Mouse (Mus musculus) embryonic facial prominence, embryonic 13.5 days (tissue): ENCODE measurements at regions not wholly inside any gene's neighbourhood (a gene's known extent, or its start where the extent isn't known, plus 50 kb on each side); places are given as distances from the start of the nearest gene placed in this dataset.
"Not testable (repeated sequence)": the region's sequence is repeated elsewhere in the genome, so short reads cannot be mapped to it uniquely, and the experiment has no call there.

Source experiments
- ATAC-seq: fragments of 200-750 bp; cut with Nextera tagmentation; 2 replicates; pipeline ENCODE4 v1.8.0; 2017; ENCODE audit warnings: low read depth; ENCODE audit not compliant: insufficient number of reproducible peaks, insufficient read depth, low FRiP score, low TSS enrichment
- H3K27ac ChIP-seq: fragments of 300-500 bp; sonication (generic); 2 replicates; pipeline ENCODE4 v1.5.1; 2015; ENCODE audit warnings: moderate library complexity, mild to moderate bottlenecking, inconsistent platforms
- H3K27me3 ChIP-seq: fragments of 300-500 bp; sonication (generic); 2 replicates; pipeline ENCODE4 v1.6.1; 2015; ENCODE audit warnings: mild to moderate bottlenecking, inconsistent platforms
- H3K36me3 ChIP-seq: fragments of 300-500 bp; sonication (generic); 2 replicates; pipeline ENCODE4 v1.6.1; 2015; ENCODE audit warnings: mild to moderate bottlenecking, inconsistent platforms
- H3K4me1 ChIP-seq: fragments of 300-500 bp; sonication (generic); 2 replicates; pipeline ENCODE4 v1.6.1; 2015; ENCODE audit warnings: inconsistent platforms
- H3K4me2 ChIP-seq: fragments of 300-500 bp; sonication (generic); 2 replicates; pipeline ENCODE4 v1.6.1; 2015; ENCODE audit warnings: moderate library complexity, mild to moderate bottlenecking, inconsistent platforms
- H3K4me3 ChIP-seq: fragments of 300-500 bp; sonication (generic); 2 replicates; pipeline ENCODE4 v1.5.1; 2015; ENCODE audit warnings: mild to moderate bottlenecking, inconsistent platforms
- H3K9ac ChIP-seq: fragments of 300-500 bp; sonication (generic); 2 replicates; pipeline ENCODE4 v1.6.1; 2015; ENCODE audit warnings: mild to moderate bottlenecking, inconsistent platforms
- H3K9me3 ChIP-seq: fragments of 300-500 bp; sonication (generic); 2 replicates; pipeline ENCODE4 v1.6.1; 2016; ENCODE audit warnings: inconsistent platforms
- WGBS: fragments of 180-500 bp; shearing (Covaris S2); methylation state at CpG from one replicate; pipeline ENCODE4 v1.1.7; 2015; ENCODE audit warnings: mixed read lengths; 5-methylcytosine and 5-hydroxymethylcytosine counted together

DNA sequence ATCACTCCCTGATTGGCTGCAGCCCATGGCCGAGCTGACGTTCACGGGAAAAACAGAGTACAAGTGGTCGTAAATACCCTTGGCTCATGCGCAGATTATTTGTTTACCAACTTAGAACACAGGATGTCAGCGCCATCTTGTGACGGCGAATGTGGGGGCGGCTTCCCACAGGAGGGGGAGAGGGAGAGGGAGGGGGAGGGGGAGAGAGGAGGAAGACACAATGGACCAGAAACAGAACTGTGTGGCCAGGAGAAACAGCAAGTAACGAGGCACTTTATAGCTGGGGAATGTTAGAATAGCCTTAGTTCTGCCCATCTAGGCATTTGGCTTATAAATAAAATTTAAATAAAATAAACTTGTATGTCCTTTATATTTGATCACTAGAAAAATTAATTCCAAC lies 240.7 kb upstream of the Podxl start:
- 80% methylated on average over 5 of the region's 10 CpGs for WGBS
- not testable (repeated sequence) for H3K27ac ChIP-seq, H3K4me3 ChIP-seq, ATAC-seq, H3K36me3 ChIP-seq, H3K9me3 ChIP-seq, H3K27me3 ChIP-seq, H3K4me1 ChIP-seq, H3K9ac ChIP-seq, H3K4me2 ChIP-seq

DNA sequence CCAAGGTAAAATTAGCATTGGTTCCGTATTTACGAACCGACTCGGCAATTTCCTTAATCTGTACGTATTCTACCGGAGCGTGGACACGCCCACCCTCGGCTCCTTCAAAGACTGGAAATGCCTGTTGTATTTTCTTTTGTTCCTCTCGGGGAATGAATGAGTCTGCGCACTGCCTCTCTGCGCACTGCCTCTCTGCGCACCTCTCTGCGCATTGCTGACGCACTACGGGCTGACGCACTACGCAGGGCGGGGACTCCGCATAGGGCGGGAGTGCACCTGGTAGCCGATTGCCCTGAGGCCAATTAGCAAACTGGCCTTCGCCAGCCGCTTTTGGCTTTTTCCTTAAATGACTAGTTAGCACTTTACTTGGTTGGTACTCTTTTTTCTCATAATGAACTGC lies 239.4 kb upstream of the Podxl start:
- not testable (repeated sequence) for H3K9me3 ChIP-seq, H3K36me3 ChIP-seq, ATAC-seq, H3K4me3 ChIP-seq, H3K4me1 ChIP-seq, H3K4me2 ChIP-seq, H3K27me3 ChIP-seq, H3K9ac ChIP-seq, H3K27ac ChIP-seq
- 74% methylated on average over 13 of the region's 24 CpGs for WGBS

DNA sequence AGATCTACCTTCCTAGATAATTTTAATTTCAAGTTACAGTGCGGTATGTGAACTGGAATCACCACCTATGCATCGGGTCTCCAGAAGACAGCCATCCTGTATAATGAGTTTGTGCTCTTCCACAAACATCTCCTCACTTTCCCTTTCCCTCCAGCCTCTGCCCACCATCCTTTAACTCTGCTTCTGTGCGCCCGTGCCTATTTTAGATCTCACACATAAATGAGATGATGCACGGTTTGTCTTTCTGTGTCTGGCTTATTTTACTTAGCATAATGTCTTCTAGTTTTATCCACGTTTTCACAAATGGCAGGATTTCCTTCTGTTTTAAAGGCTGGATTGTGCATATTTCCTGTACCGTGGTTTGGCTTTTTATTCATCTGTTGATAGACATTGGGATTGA lies 227.8 kb upstream of the Podxl start:
- ATAC-seq: no peak
- WGBS: 78% methylated on average over 7 of the region's 7 CpGs

DNA sequence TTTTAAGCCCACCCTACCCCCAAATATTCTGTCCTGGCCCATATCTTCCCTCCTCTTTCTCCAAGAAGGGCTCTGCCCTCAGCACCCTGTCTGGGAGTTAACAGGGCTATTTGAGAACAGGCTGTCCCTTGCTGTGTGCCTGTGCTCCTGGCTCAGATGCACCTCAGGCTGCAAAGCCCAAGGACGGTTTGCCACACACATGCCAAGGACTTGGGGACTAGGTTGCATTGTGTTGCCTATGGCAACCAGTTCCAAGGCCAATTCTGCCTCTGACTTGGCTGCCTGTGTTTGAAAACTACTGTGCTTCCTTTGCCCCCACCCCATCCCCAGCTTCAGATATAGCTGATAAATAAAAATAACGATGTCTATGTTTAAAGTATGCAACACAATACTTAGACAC lies 227.1 kb upstream of the Podxl start:
- H3K4me2 ChIP-seq: no peak overlapping the region
- no peak overlapping the region for H3K4me3 ChIP-seq
- 68% methylated on average over 2 of the region's 2 CpGs for WGBS
- no peaks in the 10 kb centered on the region for H3K36me3 ChIP-seq
- no peak overlapping the region for H3K27ac ChIP-seq
- H3K4me1 ChIP-seq: no peaks in the 10 kb centered on the region
- no peak overlapping the region for H3K9ac ChIP-seq
- no peaks in the 10 kb centered on the region for H3K9me3 ChIP-seq
- H3K27me3 ChIP-seq: no peaks in the 10 kb centered on the region
- ATAC-seq: no peak

More for the DNA sequence above, 227.8 kb upstream of the Podxl start:
- Histone ChIP-seq H3K9ac (no peak overlapping the region), H3K27me3 (no peaks in the 10 kb centered on the region), H3K27ac (no peak overlapping the region), H3K9me3 (no peaks in the 10 kb centered on the region), H3K4me1 (no peaks in the 10 kb centered on the region), H3K4me2 (no peak overlapping the region), H3K36me3 (no peaks in the 10 kb centered on the region), H3K4me3 (no peak overlapping the region)

DNA sequence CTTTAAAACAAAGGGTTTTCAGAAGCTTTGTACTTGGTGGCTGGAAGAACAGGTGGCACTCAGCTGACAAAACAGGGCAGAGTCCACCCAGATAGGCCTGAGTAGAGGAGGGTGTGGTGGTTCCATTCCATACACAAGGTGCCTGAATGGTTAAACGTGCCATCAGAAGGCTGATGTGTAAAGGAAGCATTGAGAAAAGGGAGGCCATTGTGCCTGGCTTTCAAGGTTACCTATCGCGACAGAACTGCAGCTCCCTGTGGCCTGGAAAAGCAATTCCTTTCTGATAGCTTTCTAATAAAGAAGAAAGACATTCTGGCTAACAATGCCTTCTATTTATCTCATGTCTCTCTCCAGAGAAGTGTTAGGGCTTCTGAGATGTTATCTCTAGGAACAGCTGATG lies 213.1 kb upstream of the Podxl start:
- Histone ChIP-seq H3K9ac (no peak overlapping the region), H3K9me3 (no peaks in the 10 kb centered on the region), H3K4me1 (no peaks in the 10 kb centered on the region), H3K4me2 (no peak overlapping the region), H3K27ac (no peak overlapping the region), H3K27me3 (no peaks in the 10 kb centered on the region), H3K36me3 (no peaks in the 10 kb centered on the region), H3K4me3 (no peak overlapping the region)
- ATAC-seq: no peak
- 58% methylated on average over 3 of the region's 3 CpGs for WGBS

DNA sequence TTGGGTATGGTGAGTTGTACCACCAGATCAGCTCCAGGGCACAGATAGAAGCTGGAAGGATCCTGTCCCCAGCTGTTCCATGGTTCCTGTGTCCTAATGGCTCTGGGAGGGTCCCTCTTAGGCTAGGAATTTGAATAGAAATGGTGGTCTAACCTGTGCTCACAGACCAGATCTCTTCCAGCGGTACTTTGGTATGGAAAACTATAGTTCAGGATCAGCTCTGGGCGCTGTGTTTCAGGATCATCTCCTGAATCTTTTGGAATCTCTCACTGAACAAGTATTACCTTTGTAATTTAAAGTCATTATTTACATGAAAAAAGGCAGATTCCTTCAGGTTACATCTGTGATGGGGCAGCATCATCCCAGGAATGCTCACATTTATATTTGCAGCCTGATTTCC lies 208.1 kb upstream of the Podxl start:
- no peaks in the 10 kb centered on the region for H3K9me3 ChIP-seq
- H3K4me1 ChIP-seq: no peaks in the 10 kb centered on the region
- no peak overlapping the region for H3K27ac ChIP-seq
- no peaks in the 10 kb centered on the region for H3K27me3 ChIP-seq
- no peak overlapping the region for H3K4me3 ChIP-seq
- ATAC-seq: no peak
- 89% methylated on average over 2 of the region's 2 CpGs for WGBS
- no peaks in the 10 kb centered on the region for H3K36me3 ChIP-seq
- no peak overlapping the region for H3K4me2 ChIP-seq
- H3K9ac ChIP-seq: no peak overlapping the region

DNA sequence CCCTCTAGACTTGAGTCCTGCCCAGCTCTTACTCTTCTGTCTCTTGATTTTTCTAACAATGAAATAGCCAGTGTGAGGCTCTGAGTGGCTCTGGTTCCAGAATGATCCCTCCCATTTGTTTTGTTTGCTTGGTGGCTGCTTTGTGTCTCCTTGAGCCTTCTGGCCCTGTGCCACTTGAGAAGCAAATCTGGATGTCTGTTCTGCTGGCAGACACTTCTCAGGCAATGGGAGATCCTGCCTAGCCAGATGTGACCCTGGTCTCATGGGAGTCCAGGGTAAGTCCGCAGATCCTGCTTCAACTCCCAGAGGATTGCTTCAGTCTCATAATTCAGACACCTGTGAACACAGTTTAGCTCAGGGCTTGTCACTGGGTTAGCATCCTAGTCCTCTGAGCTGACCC lies 181.8 kb upstream of the Podxl start:
- no peaks in the 10 kb centered on the region for H3K27me3 ChIP-seq
- no peak overlapping the region for H3K9ac ChIP-seq
- no peak overlapping the region for H3K4me2 ChIP-seq
- H3K27ac ChIP-seq: no peak overlapping the region
- ATAC-seq: no peak
- no peak overlapping the region for H3K4me3 ChIP-seq
- WGBS: 68% methylated on average over 1 of the region's 1 CpGs
- no peaks in the 10 kb centered on the region for H3K4me1 ChIP-seq
- H3K36me3 ChIP-seq: no peaks in the 10 kb centered on the region
- no peaks in the 10 kb centered on the region for H3K9me3 ChIP-seq

DNA sequence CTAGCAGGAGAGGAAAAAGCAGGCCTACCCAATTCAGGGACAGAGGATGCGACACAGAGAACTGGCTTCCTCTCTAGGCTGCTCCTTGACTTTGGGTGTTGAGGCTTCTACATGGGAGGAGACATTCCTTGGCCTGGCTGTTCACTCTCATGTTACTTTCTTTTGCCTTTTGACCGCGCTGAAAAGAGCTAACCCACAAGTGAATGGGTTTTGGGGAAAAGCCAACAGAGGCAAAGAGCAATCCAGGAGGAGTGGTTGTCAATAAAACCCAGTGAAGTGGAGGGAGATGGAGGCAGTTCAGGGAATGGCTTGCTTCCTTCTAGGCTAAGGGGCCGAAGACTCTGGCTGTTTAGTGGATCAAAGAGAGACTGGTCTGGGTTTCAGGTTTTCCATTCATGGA lies 167.6 kb upstream of the Podxl start:
- H3K9me3 ChIP-seq: no peaks in the 10 kb centered on the region
- H3K27ac ChIP-seq: no peak overlapping the region
- H3K27me3 ChIP-seq: no peaks in the 10 kb centered on the region
- no peaks in the 10 kb centered on the region for H3K36me3 ChIP-seq
- H3K4me1 ChIP-seq: no peaks in the 10 kb centered on the region
- no peak overlapping the region for H3K4me3 ChIP-seq
- no peak for ATAC-seq
- no peak overlapping the region for H3K9ac ChIP-seq
- 86% methylated on average over 4 of the region's 4 CpGs for WGBS
- no peak overlapping the region for H3K4me2 ChIP-seq

DNA sequence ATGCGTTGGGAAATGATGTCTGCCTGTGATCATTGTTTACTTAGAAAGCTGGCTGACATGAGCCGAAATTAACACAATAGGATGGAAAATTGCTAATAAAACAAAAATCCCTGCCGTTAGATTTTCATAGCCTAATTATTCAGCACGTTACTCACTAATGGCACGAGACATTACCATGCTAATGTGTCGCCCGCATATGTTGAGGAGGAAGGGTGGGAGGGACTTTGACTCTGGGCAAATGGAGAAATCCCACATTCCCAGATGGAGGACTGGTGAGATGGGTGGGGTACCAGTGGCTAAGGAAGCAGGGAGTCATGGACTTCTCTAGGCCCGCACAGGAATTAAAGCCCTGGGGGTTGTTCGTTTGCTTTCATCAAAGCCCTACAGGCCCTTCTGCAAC lies 155.8 kb upstream of the Podxl start:
- no peak overlapping the region for H3K9ac ChIP-seq
- WGBS: 78% methylated on average over 9 of the region's 9 CpGs
- H3K4me1 ChIP-seq: no peaks in the 10 kb centered on the region
- H3K9me3 ChIP-seq: no peaks in the 10 kb centered on the region
- no peak for ATAC-seq
- H3K36me3 ChIP-seq: no peaks in the 10 kb centered on the region
- H3K27ac ChIP-seq: no peak overlapping the region
- H3K27me3 ChIP-seq: no peaks in the 10 kb centered on the region
- no peak overlapping the region for H3K4me2 ChIP-seq
- H3K4me3 ChIP-seq: no peak overlapping the region

DNA sequence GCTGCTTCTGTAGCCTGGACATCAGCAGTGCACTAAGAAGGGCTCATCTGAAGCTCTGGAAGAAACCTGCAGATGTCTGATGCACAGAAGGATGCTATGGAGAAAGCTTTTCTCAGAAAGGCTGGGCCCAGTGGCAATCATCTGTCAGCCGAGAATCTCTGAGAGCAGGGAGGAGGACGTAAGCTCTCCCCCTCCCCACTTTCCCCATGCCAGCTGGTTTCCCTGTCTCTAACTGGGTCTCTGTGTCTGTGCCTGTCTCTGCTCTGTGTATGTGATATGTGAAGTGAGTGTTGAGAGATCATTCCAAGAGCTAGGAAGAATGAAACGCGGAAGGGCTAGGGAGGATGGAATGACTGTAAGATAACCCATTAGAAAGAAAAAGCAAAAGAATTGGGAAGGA lies 155.1 kb upstream of the Podxl start:
- no peaks in the 10 kb centered on the region for H3K9me3 ChIP-seq
- no peaks in the 10 kb centered on the region for H3K36me3 ChIP-seq
- no peak for ATAC-seq
- H3K4me2 ChIP-seq: no peak overlapping the region
- 87% methylated on average over 4 of the region's 4 CpGs for WGBS
- H3K4me3 ChIP-seq: no peak overlapping the region
- no peak overlapping the region for H3K27ac ChIP-seq
- H3K9ac ChIP-seq: no peak overlapping the region
- H3K27me3 ChIP-seq: no peaks in the 10 kb centered on the region
- no peaks in the 10 kb centered on the region for H3K4me1 ChIP-seq

DNA sequence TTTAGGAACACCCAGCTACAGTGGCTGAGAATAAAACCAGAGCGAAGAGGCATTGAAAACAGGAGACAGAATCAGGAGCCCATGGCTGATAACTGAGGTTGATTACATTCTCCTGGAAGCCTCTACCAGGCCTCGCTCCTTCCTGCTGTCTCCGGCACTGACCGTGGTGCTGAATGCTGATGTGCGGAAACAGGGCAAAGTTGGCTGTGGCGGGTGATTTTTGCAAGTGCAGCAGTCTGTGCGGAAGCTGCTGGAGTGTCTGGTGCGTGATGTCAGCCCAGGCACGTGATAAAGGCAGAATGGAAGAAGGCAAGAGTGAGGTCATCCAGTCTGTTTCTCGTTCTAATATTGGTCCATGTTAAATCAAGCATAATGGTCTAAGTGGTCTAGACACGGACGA lies 153.8 kb upstream of the Podxl start:
- WGBS: 27% methylated on average over 12 of the region's 12 CpGs
- no peak for ATAC-seq
- H3K27me3 ChIP-seq: no peaks in the 10 kb centered on the region

DNA sequence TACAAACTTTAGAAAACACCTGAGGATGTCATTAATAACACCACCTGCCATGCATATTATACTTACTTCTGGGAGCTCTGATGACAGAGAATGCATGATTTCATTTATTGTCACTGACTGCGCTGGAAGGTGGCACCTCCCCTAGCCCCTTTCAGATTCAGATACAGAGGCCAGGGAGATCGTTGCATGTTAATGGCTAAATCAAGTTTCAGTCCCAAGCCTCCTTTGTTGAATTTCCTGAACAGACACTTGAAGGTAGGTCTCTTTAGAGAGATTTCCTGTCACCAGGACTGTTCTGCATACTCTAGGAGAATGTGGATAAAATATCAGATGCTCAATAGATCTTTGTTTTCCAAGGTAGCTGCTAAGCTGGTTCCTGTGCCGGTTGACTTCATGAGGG lies 143.5 kb upstream of the Podxl start:
- WGBS: 75% methylated on average over 3 of the region's 3 CpGs
- Histone ChIP-seq H3K4me3 (no peak overlapping the region), H3K36me3 (no peaks in the 10 kb centered on the region), H3K27me3 (peaks cover 8% of the 10 kb centered on the region; the same call in 1 of the 2 replicates), H3K9me3 (no peaks in the 10 kb centered on the region; the same call in 1 of the 2 replicates), H3K27ac (no peak overlapping the region), H3K4me1 (no peaks in the 10 kb centered on the region), H3K4me2 (no peak overlapping the region), H3K9ac (no peak overlapping the region)
- no peak for ATAC-seq

More for the DNA sequence above, 153.8 kb upstream of the Podxl start:
- Histone ChIP-seq H3K27ac (no peak overlapping the region), H3K9ac (no peak overlapping the region), H3K4me3 (no peak overlapping the region), H3K36me3 (no peaks in the 10 kb centered on the region), H3K4me1 (no peaks in the 10 kb centered on the region), H3K4me2 (no peak overlapping the region), H3K9me3 (no peaks in the 10 kb centered on the region)

DNA sequence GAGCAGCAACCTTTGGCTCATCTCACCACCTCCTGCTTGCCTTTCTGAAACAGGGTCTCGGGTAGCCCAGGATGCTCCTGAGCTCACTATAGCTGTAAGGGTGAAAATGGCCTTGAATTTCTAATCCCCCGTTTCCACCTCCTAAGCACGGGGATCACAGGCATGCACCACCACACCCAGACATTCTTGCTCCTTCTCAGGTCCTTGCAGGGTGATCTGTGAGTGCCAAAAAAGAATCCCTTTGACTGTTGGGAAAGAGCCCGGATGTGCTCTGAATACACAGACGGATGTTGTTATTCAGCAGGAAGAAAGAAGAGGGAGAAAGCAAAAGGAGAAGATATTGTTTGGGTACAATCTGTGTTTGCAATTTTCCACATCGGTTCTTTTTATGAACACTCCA lies 140.4 kb upstream of the Podxl start:
- no peaks in the 10 kb centered on the region for H3K36me3 ChIP-seq
- H3K27me3 ChIP-seq: peaks cover 8% of the 10 kb centered on the region; the same call in 1 of the 2 replicates
- no peaks in the 10 kb centered on the region for H3K9me3 ChIP-seq
- 77% methylated on average over 6 of the region's 6 CpGs for WGBS
- H3K4me2 ChIP-seq: no peak overlapping the region
- no peak overlapping the region for H3K4me3 ChIP-seq
- no peak for ATAC-seq
- no peak overlapping the region for H3K9ac ChIP-seq
- no peaks in the 10 kb centered on the region for H3K4me1 ChIP-seq
- H3K27ac ChIP-seq: no peak overlapping the region
